Mouse (Mus musculus) testis, postnatal 14 days (tissue): Measurements from ENCODE around the gene Asb8.
A peak's percentile ranks its signal among the peaks of the same experiment; 100 is the strongest.

Source experiments
- DNase-seq: peaks from one replicate; pipeline ENCODE4 v3.0.0; 2021; ENCODE audit warnings: low spot score

The Asb8 gene

GRCm38 (mm10) chr15:98155272-98155671 lies 10.2 kb downstream of the Asb8 start:
- DNase-seq, result no peak

DNA sequence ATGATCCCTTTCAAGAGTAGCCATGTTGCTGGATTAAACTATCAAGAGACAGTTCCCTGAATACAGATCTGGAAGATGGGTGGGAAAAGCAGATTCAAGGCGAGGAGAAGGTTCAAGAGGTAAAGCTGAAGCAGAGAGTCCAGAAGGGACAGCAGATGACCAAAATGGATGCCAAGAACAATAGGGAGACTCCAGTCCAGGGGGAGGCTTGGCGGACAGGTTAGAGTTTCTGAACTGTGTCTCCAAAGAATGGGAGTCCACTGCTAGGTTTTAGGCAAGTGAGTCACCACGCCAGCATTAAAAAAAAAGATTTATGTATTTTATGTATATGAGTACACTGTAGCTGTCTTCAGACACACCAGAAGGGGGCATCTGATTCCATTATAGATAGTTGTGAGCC lies 10.8 kb downstream of the Asb8 start:
- DNase-seq, result no peak

DNA sequence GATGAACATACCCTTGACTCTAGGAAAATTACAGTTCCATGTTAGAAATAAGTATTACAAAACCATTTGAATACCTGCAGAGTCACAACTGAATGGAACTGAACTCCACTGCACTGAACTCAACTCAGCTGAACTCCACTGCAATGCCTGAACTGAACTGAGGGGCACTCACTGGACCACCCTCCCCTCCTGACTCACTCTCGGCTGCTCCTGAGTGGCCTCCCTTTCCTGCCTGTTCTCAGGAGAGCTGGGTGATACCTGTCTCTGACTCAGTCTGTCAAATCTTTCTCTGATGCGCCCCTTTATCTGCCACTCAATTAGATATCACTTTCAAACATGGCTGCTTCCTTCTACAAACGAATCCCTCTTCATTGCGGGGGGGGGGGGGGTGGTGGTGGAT lies 11.3 kb downstream of the Asb8 start:
- no peak for DNase-seq

DNA sequence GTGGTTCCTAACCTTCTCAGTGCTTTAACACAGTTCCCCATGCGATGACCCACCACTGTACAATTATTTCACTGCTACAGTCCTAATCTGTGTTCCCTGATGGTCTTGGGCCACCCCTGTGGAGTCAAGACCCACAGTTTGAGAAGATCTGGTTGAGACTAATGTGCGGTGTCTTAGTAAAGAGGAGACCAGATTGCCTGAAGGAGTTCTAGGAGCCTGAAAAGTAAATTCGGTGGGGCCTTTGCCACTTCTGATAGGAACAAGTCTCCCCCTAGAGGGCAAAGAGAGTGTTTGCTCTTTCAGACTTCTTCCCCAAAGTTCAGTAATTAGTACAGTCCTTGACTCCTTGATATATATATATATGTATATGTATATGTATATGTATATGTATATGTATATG lies 11.8 kb downstream of the Asb8 start:
- DNase-seq, result no peak

- no peak for DNase-seq
These were observed 12.5 kb downstream of the Asb8 start for GRCm38 (mm10) chr15:98152916-98153315.

DNA sequence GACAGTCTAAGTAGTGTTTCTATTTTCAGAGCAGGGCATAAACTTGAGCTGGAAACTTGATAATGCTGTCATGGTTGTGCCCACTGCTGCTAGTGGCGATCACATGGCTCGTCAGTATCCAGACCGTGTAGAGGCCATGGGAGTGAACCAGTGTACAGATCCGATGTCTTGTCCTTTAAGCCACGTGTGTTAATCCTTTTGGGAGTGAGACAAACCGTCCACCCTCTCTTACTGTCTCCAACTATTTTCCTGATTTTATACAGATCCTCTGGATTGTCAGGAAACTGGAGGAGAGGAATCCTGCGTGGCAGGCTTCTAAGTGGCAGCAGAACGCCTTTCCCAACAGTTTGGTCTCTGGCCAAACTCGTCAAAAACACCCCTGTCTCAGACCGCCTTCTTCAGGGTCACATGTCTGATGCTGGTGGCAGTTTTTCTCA lies 16.2 kb downstream of the Asb8 start:
- no peak for DNase-seq

DNA sequence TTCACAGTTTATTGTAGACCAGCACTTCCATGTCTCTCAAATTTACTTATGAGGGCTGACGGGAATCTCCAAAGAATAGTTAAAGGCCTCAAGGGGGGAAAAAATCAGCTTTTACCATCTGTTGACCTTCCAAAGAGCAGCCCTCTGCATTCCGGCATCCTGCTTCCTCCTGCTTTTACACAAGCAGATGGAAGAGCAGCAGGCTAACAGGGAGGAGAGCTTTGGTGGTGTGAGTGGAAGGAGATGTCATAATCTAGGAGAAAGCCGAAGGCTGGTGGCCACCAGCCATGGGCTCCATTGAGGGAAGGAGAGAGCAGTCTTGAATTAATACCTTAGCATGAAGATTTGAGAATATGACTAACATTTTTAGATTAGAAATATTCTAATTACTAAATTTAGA lies 17.1 kb downstream of the Asb8 start:
- DNase-seq, result no peak

GRCm38 (mm10) chr15:98145559-98146181 lies 19.8 kb downstream of the Asb8 start:
- peak; percentile 92 for DNase-seq

- peak; percentile 28 for DNase-seq
These were observed 20.4 kb downstream of the Asb8 start for GRCm38 (mm10) chr15:98144861-98145507.

GRCm38 (mm10) chr15:98142515-98142914 lies 22.9 kb downstream of the Asb8 start:
- DNase-seq, result no peak

DNA sequence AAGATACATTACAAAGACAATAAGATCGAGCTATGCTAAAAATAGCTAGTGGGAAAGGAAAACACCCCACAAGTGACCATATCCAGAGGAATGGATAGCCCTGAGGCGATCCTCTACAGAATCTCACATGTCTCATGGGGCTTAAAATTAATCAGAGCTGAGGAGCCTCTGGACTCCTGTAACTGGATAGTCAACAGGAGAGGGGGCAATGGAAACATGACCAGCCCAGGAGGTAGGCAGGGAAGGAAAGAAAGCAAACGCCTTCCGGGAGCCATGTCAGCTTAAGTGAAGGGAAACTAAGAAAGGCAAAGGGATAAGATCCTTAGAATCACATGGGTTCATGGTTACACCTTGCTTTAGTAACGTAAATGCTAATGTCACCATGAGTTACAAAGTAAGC lies 24.6 kb downstream of the Asb8 start:
- no peak for DNase-seq

GRCm38 (mm10) chr15:98139763-98140162 lies 25.7 kb downstream of the Asb8 start:
- DNase-seq, result no peak

DNA sequence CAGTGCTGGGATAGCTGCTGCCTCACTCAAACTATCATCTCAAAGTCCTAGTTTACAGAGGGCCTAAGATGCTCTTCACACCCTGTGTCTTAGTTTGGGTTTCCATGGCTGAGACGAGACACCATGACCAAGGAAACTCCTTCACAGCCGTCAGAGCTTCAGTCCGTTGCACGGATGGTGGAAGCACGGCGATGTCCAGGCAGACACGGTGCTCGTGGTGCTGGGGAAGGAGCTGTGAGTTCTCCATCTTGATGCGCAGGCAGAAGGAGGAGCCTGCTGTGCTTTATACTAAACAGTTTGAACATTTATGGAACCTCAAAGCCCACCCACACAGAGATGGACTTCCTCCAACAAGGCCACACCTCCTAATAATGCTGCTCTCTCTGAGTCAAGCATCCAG lies 28.6 kb downstream of the Asb8 start:
- no peak for DNase-seq

DNA sequence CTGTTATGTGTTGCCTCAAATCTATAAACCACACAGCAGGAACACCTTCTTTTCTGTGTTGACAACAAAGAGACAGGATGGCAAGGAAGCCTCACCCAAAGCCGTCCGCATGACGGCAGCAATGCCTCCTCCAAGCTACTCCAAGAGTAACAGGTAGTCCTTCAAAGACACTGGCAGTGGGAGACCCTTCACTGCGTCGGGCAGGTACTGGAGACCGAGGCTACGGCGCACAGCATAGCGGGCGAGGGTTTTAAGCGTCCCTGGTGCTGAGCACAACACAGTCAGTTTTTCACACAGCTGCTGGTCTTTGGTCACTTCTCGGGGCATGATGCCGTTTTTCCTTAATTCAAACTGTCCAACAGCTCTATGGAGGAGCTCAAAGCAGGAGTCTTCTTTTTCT lies 29.8 kb downstream of the Asb8 start:
- no peak for DNase-seq

DNA sequence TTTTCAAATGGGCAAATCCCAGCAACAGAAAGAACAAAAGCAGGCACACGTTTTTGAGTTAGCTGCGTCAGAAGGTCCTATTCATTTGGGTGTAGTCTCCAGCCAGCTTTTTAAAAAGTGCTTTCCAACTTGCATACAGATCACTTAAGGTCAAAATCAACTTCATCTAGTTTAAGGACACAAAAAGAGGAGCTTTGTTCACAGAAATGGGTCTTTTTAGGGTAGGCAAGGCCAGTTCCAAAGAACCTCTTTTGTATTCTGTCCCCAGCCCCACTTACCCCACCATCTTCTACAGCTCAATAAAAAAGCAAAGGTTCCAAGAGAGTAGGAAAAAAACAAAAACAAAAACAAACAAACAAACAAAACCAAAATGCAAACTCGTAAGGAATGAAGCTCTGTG lies 30.8 kb downstream of the Asb8 start:
- DNase-seq, result no peak

DNA sequence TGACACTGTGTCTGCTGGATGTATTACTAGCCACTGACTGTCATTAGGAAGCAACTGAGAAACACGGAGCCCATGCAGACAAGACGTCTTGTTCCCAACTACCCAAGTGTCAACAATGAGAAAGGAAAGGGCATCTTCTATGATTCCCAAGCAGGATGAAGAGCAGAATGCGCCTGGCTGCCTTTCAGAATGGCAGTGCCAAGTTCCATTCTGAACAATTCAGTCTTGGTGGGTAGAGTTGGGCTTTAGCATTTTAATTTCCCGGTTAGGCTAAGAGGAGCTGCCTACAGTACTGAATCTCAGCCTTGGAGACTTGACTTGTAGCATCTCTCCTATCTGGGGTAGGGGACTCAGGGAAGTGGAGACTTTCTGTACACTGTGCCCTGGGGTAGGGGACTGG lies 31.4 kb downstream of the Asb8 start:
- no peak for DNase-seq

GRCm38 (mm10) chr15:98133471-98133870 lies 32.0 kb downstream of the Asb8 start:
- DNase-seq, result no peak

DNA sequence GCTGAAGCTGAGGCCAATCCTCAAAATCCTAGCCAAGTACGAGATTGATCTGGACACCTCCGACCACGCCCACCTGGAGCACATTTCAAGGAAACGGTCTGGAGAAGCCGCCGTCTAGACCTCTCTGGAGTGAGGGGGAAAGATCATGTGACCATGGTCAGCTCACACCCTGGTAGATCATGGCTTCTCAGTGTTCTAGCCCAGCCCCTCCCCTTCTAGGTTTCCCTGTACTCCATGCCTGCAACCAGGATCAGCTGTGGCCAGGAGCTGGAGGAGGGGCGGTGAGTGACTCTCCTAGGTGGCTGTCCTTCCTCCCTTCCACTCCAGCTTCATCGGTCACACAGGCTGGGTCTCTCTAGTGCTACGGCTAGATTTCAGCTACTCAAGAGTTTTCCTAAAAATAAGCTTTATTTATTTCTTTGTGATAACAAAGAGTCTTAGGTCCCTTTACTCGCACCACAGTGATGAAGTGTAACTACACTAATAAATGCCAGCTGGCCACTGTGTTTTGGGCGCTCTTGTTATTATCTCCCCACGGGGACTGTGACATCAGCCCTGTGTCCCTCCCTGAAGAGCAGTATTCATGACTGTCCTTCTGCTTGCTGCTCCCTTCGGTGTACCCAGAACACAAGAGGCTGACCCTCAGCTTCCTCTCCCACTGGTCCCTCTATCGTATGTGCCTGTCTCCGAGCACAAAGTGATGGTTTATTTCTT lies 33.3 kb downstream of the Asb8 start:
- no peak for DNase-seq

DNA sequence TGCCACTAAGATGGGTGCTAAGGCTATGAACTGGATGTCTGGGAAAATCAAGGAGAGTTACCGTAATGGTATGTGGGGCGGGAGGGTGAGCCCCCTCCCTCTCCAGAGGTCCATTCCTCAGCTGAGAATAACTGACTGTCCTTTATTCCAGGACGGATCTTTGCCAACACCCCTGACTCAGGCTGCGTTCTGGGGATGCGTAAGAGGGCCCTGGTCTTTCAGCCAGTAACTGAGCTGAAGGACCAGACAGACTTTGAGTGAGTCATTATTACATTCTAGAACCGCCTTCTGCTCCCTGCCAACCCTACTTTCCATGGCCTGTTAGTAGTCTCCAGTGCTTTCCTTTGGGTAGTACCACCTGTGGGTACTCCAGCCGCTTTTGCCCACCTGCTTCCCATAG lies 34.0 kb downstream of the Asb8 start:
- no peak for DNase-seq

- DNase-seq, result no peak
These were observed 34.4 kb downstream of the Asb8 start for GRCm38 (mm10) chr15:98131001-98131400.

- DNase-seq, result no peak
These were observed 44.6 kb downstream of the Asb8 start for GRCm38 (mm10) chr15:98120831-98121230.

- DNase-seq, result no peak
These were observed 46.1 kb downstream of the Asb8 start for GRCm38 (mm10) chr15:98119363-98119762.

GRCm38 (mm10) chr15:98116287-98116686 lies 49.1 kb downstream of the Asb8 start:
- no peak for DNase-seq

GRCm38 (mm10) chr15:98115779-98116163 lies 49.7 kb downstream of the Asb8 start:
- DNase-seq, result no peak
